Mouse (Mus musculus) gonadal fat pad, adult 2 months (tissue): ENCODE results near the gene Elmod3. TPM values are rescaled to one million over a fixed set of nuclear protein-coding genes. Genes with fewer than 3 reads are reported as not detected.
"Not testable (repeated sequence)": the region's sequence is repeated elsewhere in the genome, so short reads cannot be mapped to it uniquely, and the experiment has no call there.

Experiments
- DNase-seq: peaks from one replicate; pipeline ENCODE4 v3.0.0-alpha.2; 2012; ENCODE audit warnings: low read depth
- polyA plus RNA-seq: library from polyadenylated mRNA; depleted of rRNA; stranded (reverse); fragments of >200 nt; gene quantifications from 2 replicates; pipeline ENCODE4 v1.2.3, GENCODE M21; 2012; rRNA removed

The Elmod3 gene
- polyA plus RNA-seq, 1 experiment = 32.8 TPM

GRCm38 (mm10) chr6:72534035-72534809 is 64.0 kb downstream of the Elmod3 start:
- no peak for DNase-seq

GRCm38 (mm10) chr6:72533555-72533954 is 64.7 kb downstream of the Elmod3 start:
- DNase-seq = not testable (repeated sequence)

- no peak for DNase-seq
These were observed 65.6 kb downstream of the Elmod3 start for GRCm38 (mm10) chr6:72532580-72532979.

GRCm38 (mm10) chr6:72528410-72529151 is 69.6 kb downstream of the Elmod3 start:
- no peak for DNase-seq

GRCm38 (mm10) chr6:72527070-72527469 is 71.1 kb downstream of the Elmod3 start:
- no peak for DNase-seq

GRCm38 (mm10) chr6:72524160-72524559 is 74.1 kb downstream of the Elmod3 start:
- DNase-seq = no peak

GRCm38 (mm10) chr6:72523222-72523621 is 75.0 kb downstream of the Elmod3 start:
- DNase-seq = no peak

GRCm38 (mm10) chr6:72522288-72522687 is 75.9 kb downstream of the Elmod3 start:
- DNase-seq = no peak

- DNase-seq = no peak
These were observed 76.6 kb downstream of the Elmod3 start, which contains the start of gene Sh2d6 for GRCm38 (mm10) chr6:72521607-72522006. TSS of gene Sh2d6 (minus strand) at chr6:72521707.

- DNase-seq = no peak
These were observed 77.3 kb downstream of the Elmod3 start for GRCm38 (mm10) chr6:72520904-72521303.

GRCm38 (mm10) chr6:72519892-72520663 is 78.1 kb downstream of the Elmod3 start:
- DNase-seq = no peak

- no peak for DNase-seq
These were observed 78.9 kb downstream of the Elmod3 start for GRCm38 (mm10) chr6:72519303-72519702.

- DNase-seq = no peak
These were observed 79.4 kb downstream of the Elmod3 start for GRCm38 (mm10) chr6:72518842-72519241.

Other genes with a start within 250 kb of the Elmod3 start
- 19.0 and 23.6 TPM in 2 replicates for gene Tmem150a, start 243.0 kb downstream of the Elmod3 start, polyA plus RNA-seq
- 142 and 189 TPM in 2 replicates for gene Rnf181, start 231.5 kb downstream of the Elmod3 start, polyA plus RNA-seq
- 14.8 and 17.5 TPM in 2 replicates for gene Vamp5, start 217.9 kb downstream of the Elmod3 start, polyA plus RNA-seq
- 159 and 190 TPM in 2 replicates for gene Vamp8, start 207.7 kb downstream of the Elmod3 start, polyA plus RNA-seq
- 26.9 and 27.5 TPM in 2 replicates for gene Ggcx, start 184.1 kb downstream of the Elmod3 start, polyA plus RNA-seq
- 177 and 192 TPM in 2 replicates for gene Mat2a, start 158.9 kb downstream of the Elmod3 start, polyA plus RNA-seq
- 3.3 and 3.7 TPM in 2 replicates for gene Sh2d6, start 76.7 kb downstream of the Elmod3 start, polyA plus RNA-seq
- 138 TPM in 2 replicates for gene Capg, start 54.0 kb downstream of the Elmod3 start, polyA plus RNA-seq
- gene Retsat, start 62 bp upstream of the Elmod3 start, polyA plus RNA-seq = 55.1 and 64.5 TPM in 2 replicates
- 66.5 and 75.6 TPM in 2 replicates for gene Tgoln1, start 18.6 kb upstream of the Elmod3 start, polyA plus RNA-seq
- gene Tcf7l1, start 190.8 kb upstream of the Elmod3 start, polyA plus RNA-seq = 14.4 and 24.1 TPM in 2 replicates